Mouse (Mus musculus): Measurements from ENCODE around the gene Col8a2. TPM values are rescaled to one million over a fixed set of nuclear protein-coding genes. Genes with fewer than 3 reads are reported as not detected.

Gene Col8a2
- polyA plus RNA-seq, 1 experiment from 2014 or later = 15.7 TPM

DNA sequence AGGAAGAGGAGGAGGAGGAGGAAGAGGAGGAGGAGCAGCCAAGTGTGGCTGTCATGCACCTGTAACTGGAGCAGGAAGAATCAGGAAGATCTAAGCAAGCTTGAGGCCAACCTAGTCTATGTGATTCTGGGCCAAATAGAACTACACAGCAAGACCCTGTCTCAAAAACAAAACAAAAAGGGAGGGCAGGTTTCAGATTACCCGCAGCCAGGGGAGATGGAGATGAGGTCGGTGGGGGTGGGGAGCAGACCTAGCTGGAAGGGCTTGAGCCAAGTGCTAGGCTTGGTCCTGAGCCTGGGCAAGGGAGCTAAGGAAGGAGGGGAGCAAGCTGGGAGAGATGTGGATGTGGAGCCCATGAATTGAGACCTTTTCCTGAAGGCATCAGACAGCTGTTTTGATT is 20.2 kb downstream of the Col8a2 start:
- Histone ChIP-seq H3K9ac (replicated peaks; ENCODE audit: low read length) (no peak overlapping the region), H3K9me3 (replicated peaks; ENCODE audit: control insufficient read depth, low read length) (0 out of 2 replicates have a peak, but pooled peaks cover 2% of the 10 kb centered on the region), H3K27ac (replicated peaks; ENCODE audit: low read depth, low read length) (no peak overlapping the region), H3K4me3 (ENCODE audit: low read depth, low read length) (no peak overlapping the region), H3K27me3 (ENCODE audit: control insufficient read depth, insufficient read depth, low read length) (peaks cover 3% of the 10 kb centered on the region; the same call in 1 of the 2 replicates), H3K4me2 (ENCODE audit: low read depth, low read length) (no peak overlapping the region), H3K36me3 (replicated peaks; ENCODE audit: control insufficient read depth, insufficient read depth, low read depth, low read length) (no peaks in the 10 kb centered on the region), H3K4me1 (ENCODE audit: control insufficient read depth, insufficient read depth, low read length) (peaks cover 4% of the 10 kb centered on the region; the same call in 1 of the 2 replicates)
- no peak for ATAC-seq (replicated peaks; ENCODE audit: insufficient number of reproducible peaks, low FRiP score, low TSS enrichment, low read depth)
- WGBS = 13% methylated on average over 2 of the region's 2 CpGs
- no peak for DNase-seq (ENCODE audit: low spot score)

DNA sequence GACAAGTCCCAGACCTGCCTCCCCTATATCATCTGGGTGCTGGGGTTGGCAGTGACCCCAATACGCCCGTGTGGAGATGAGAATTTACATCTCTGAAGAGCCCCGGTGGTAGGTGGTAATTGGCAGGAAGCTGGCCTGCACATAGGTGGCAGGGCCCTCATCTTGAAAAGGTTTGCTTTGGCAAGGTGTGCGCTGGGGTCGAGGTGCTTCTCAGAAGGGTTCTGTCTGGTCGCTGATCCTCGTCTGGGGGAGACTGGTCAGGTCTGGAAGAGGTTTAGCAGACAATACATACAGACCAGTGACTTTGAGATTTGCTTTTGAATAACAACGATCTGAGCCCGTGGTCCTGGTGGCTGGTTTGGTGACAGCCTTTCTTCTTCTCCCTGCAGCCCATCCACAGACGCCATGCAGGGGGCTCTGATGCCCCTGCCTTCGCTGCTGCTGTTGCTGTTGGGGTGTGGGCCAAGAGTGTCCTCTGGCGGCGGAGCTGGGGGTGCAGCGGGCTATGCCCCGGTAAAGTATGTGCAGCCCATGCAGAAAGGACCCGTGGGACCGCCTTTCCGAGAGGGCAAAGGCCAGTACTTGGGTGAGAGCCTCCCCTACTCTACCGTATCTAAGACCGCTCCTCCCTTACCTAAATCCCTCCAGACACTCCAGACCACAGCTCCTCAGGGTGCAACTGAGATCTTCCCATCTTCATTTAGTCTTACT is 22.8 kb downstream of the Col8a2 start:
- H3K4me3 ChIP-seq (ENCODE audit: low read depth, low read length) = no peak overlapping the region
- 17% methylated on average over 20 of the region's 20 CpGs for WGBS

DNA sequence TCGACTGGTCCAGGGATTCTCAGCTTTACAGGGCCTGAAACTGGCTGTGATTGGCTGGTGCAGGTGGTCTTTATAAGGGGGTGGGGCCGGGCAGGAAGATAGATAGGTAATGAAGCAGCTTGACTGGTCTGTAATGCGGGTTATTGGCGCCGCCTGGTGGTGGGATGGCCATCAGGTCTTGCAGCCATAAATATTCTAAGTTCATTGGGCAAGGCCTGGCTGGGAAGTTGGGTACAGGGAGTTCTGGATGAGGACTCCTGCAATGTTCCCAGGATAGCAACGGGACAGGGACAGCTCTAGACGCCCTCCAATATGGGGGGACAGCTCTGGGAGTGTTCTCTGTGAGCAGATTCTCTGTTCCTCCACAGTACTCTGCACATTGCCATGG is 23.3 kb downstream of the Col8a2 start:
- H3K36me3 ChIP-seq (replicated peaks; ENCODE audit: control insufficient read depth, insufficient read depth, low read depth, low read length) = no peaks in the 10 kb centered on the region
- H3K9me3 ChIP-seq (replicated peaks; ENCODE audit: control insufficient read depth, low read length) = 0 out of 2 replicates have a peak, but pooled peaks cover 2% of the 10 kb centered on the region
- H3K4me1 ChIP-seq (ENCODE audit: control insufficient read depth, insufficient read depth, low read length) = peaks cover 11% of the 10 kb centered on the region
- DNase-seq (ENCODE audit: low spot score) (peak; percentile 95), ATAC-seq (replicated peaks; ENCODE audit: insufficient number of reproducible peaks, low FRiP score, low TSS enrichment, low read depth) (peak; percentile 57; the same call in 1 of the 2 replicates)
- H3K9ac ChIP-seq (replicated peaks; ENCODE audit: low read length) = no peak overlapping the region
- H3K27ac ChIP-seq (replicated peaks; ENCODE audit: low read depth, low read length) = no peak overlapping the region
- WGBS = 0% methylated on average over 7 of the region's 7 CpGs
- H3K4me3 ChIP-seq (ENCODE audit: low read depth, low read length) = no peak overlapping the region
- H3K27me3 ChIP-seq (ENCODE audit: control insufficient read depth, insufficient read depth, low read length) = no peaks in the 10 kb centered on the region
- H3K4me2 ChIP-seq (ENCODE audit: low read depth, low read length) = peak overlapping the region; percentile 19

More for the DNA sequence above, 22.8 kb downstream of the Col8a2 start:
- peak overlapping the region; percentile 26; the same call in 1 of the 2 replicates for H3K9ac ChIP-seq (replicated peaks; ENCODE audit: low read length)
- no peaks in the 10 kb centered on the region for H3K36me3 ChIP-seq (replicated peaks; ENCODE audit: control insufficient read depth, insufficient read depth, low read depth, low read length)
- H3K27me3 ChIP-seq (ENCODE audit: control insufficient read depth, insufficient read depth, low read length) = no peaks in the 10 kb centered on the region
- peak; percentile 58 for ATAC-seq (replicated peaks; ENCODE audit: insufficient number of reproducible peaks, low FRiP score, low TSS enrichment, low read depth)
- peak overlapping the region; percentile 19 for H3K4me2 ChIP-seq (ENCODE audit: low read depth, low read length)
- no peak overlapping the region for H3K27ac ChIP-seq (replicated peaks; ENCODE audit: low read depth, low read length)
- H3K4me1 ChIP-seq (ENCODE audit: control insufficient read depth, insufficient read depth, low read length) = peaks cover 7% of the 10 kb centered on the region
- 0 out of 2 replicates have a peak, but pooled peaks cover 2% of the 10 kb centered on the region for H3K9me3 ChIP-seq (replicated peaks; ENCODE audit: control insufficient read depth, low read length)
- DNase-seq (ENCODE audit: low spot score) = no peak

DNA sequence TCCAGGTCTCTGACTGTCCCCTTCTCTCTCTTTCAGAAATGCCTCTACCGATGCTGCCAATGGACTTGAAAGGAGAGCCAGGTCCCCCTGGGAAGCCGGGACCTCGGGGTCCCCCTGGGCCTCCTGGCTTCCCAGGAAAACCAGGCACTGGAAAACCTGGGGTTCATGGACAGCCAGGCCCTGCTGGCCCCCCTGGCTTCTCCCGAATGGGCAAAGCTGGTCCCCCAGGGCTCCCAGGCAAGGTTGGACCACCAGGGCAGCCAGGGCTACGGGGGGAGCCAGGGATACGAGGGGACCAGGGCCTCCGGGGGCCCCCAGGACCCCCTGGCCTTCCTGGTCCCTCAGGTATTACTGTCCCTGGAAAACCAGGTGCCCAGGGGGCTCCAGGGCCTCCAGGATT is 23.8 kb downstream of the Col8a2 start:
- Histone ChIP-seq H3K4me1 (ENCODE audit: control insufficient read depth, insufficient read depth, low read length) (peaks cover 11% of the 10 kb centered on the region), H3K27me3 (ENCODE audit: control insufficient read depth, insufficient read depth, low read length) (no peaks in the 10 kb centered on the region), H3K9ac (replicated peaks; ENCODE audit: low read length) (peak overlapping the region; percentile 1; the same call in 1 of the 2 replicates), H3K27ac (replicated peaks; ENCODE audit: low read depth, low read length) (no peak overlapping the region), H3K36me3 (replicated peaks; ENCODE audit: control insufficient read depth, insufficient read depth, low read depth, low read length) (no peaks in the 10 kb centered on the region), H3K9me3 (replicated peaks; ENCODE audit: control insufficient read depth, low read length) (0 out of 2 replicates have a peak, but pooled peaks cover 2% of the 10 kb centered on the region), H3K4me3 (ENCODE audit: low read depth, low read length) (no peak overlapping the region), H3K4me2 (ENCODE audit: low read depth, low read length) (no peak overlapping the region)
- no peak for ATAC-seq (replicated peaks; ENCODE audit: insufficient number of reproducible peaks, low FRiP score, low TSS enrichment, low read depth)
- WGBS = 77% methylated on average over 7 of the region's 7 CpGs
- DNase-seq (ENCODE audit: low spot score) = no peak

DNA sequence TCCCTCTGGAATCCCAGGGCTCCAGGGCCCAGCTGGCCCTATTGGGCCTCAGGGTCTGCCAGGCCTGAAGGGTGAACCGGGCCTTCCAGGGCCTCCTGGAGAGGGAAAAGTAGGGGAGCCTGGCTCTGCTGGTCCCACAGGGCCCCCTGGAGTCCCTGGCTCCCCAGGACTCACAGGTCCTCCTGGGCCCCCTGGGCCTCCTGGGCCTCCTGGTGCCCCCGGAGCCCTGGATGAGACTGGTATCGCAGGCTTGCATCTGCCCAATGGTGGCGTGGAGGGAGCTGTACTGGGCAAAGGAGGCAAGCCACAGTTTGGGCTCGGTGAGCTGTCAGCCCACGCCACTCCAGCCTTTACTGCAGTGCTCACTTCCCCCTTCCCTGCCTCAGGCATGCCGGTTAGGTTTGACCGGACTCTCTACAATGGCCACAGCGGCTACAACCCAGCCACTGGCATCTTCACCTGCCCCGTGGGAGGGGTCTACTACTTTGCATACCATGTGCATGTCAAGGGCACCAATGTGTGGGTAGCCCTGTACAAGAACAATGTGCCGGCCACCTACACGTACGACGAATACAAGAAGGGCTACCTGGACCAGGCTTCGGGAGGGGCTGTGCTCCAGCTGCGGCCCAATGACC is 25.1 kb downstream of the Col8a2 start:
- DNase-seq (ENCODE audit: low spot score) = no peak
- Histone ChIP-seq H3K36me3 (replicated peaks; ENCODE audit: control insufficient read depth, insufficient read depth, low read depth, low read length) (peaks cover 7% of the 10 kb centered on the region; the same call in 1 of the 2 replicates), H3K4me3 (ENCODE audit: low read depth, low read length) (no peak overlapping the region), H3K4me1 (ENCODE audit: control insufficient read depth, insufficient read depth, low read length) (peaks cover 11% of the 10 kb centered on the region), H3K9me3 (replicated peaks; ENCODE audit: control insufficient read depth, low read length) (no peaks in the 10 kb centered on the region), H3K4me2 (ENCODE audit: low read depth, low read length) (no peak overlapping the region), H3K9ac (replicated peaks; ENCODE audit: low read length) (no peak overlapping the region), H3K27ac (replicated peaks; ENCODE audit: low read depth, low read length) (no peak overlapping the region), H3K27me3 (ENCODE audit: control insufficient read depth, insufficient read depth, low read length) (no peaks in the 10 kb centered on the region)
- 89% methylated on average over 14 of the region's 16 CpGs for WGBS
- ATAC-seq (replicated peaks; ENCODE audit: insufficient number of reproducible peaks, low FRiP score, low TSS enrichment, low read depth) = no peak

DNA sequence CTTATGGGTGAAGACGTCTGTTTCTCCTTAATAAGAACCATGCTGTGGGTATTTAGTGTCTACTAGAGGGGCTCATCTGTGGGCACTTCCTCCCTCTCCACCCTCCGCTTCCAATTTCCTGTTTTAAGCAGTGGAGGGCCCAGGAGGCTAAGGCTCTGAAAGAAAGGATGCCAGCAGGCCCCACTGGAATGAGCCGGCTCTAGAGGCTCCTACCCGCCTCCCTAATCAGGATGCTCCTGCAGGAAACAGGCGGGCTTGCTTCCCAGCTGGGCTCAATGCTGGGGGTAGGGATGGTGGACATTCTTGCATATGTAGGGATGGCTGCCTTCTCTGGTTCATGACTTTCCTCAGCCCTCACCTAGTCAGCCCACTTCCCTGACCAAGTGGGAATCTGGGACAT is 26.6 kb downstream of the Col8a2 start:
- 20% methylated on average over 5 of the region's 5 CpGs for WGBS
- DNase-seq (ENCODE audit: low spot score) = no peak
- Histone ChIP-seq H3K4me1 (ENCODE audit: control insufficient read depth, insufficient read depth, low read length) (peaks cover 11% of the 10 kb centered on the region), H3K9me3 (replicated peaks; ENCODE audit: control insufficient read depth, low read length) (no peaks in the 10 kb centered on the region), H3K27me3 (ENCODE audit: control insufficient read depth, insufficient read depth, low read length) (no peaks in the 10 kb centered on the region), H3K36me3 (replicated peaks; ENCODE audit: control insufficient read depth, insufficient read depth, low read depth, low read length) (peaks cover 16% of the 10 kb centered on the region), H3K27ac (replicated peaks; ENCODE audit: low read depth, low read length) (peak overlapping the region; percentile 67), H3K4me3 (ENCODE audit: low read depth, low read length) (no peak overlapping the region), H3K9ac (replicated peaks; ENCODE audit: low read length) (peak overlapping the region; percentile 4; the same call in 1 of the 2 replicates), H3K4me2 (ENCODE audit: low read depth, low read length) (no peak overlapping the region)
- no peak for ATAC-seq (replicated peaks; ENCODE audit: insufficient number of reproducible peaks, low FRiP score, low TSS enrichment, low read depth)

DNA sequence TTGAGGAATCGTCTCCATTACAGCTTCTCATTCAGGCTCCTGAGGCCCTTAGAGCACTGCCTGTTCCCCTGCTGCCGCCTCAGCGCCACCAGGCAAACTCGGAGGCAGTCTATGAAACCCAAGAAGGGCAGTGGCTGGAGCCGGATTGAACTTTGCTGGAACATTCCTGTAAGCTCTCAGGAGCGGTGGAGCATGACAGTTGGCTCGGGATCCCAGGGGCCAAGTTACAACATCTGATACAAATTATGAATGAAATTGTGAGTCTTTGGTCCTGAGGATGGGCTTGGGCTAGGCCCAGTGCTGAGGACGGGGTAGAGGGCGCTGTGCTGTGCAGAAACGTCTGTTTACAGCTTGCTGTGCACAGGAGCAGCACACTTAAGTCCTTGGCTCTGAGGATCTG is 27.8 kb downstream of the Col8a2 start:
- peaks cover 11% of the 10 kb centered on the region for H3K4me1 ChIP-seq (ENCODE audit: control insufficient read depth, insufficient read depth, low read length)
- DNase-seq (ENCODE audit: low spot score) = peak; percentile 87
- WGBS = 23% methylated on average over 10 of the region's 10 CpGs

DNA sequence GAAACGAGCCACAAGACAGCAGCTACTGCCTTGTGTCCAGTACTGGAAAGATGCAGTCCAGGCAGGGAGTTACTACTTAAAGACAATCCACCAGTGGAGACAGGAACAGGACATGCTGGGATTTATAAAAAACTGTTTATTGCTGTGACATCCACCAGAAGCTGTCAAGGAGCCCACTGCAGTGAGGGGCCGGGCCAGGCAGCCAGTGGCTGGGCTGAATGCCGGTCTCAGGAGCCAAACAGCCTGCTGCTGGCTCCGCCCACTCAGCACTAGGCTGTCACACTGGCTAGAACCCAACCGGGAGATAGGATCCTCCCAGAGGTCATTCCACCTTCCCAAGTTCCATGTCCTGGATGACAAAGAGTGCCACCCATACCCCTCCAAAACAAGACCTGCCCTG is 29.3 kb downstream of the Col8a2 start:
- ATAC-seq (replicated peaks; ENCODE audit: insufficient number of reproducible peaks, low FRiP score, low TSS enrichment, low read depth) (no peak), DNase-seq (ENCODE audit: low spot score) (no peak)
- 48% methylated on average over 5 of the region's 5 CpGs for WGBS
- H3K27ac ChIP-seq (replicated peaks; ENCODE audit: low read depth, low read length) = no peak overlapping the region
- no peak overlapping the region for H3K4me2 ChIP-seq (ENCODE audit: low read depth, low read length)
- no peak overlapping the region for H3K9ac ChIP-seq (replicated peaks; ENCODE audit: low read length)
- H3K4me3 ChIP-seq (ENCODE audit: low read depth, low read length) = no peak overlapping the region
- no peaks in the 10 kb centered on the region for H3K9me3 ChIP-seq (replicated peaks; ENCODE audit: control insufficient read depth, low read length)
- H3K36me3 ChIP-seq (replicated peaks; ENCODE audit: control insufficient read depth, insufficient read depth, low read depth, low read length) = peaks cover 18% of the 10 kb centered on the region
- H3K27me3 ChIP-seq (ENCODE audit: control insufficient read depth, insufficient read depth, low read length) = no peaks in the 10 kb centered on the region
- H3K4me1 ChIP-seq (ENCODE audit: control insufficient read depth, insufficient read depth, low read length) = peaks cover 11% of the 10 kb centered on the region

More for the DNA sequence above, 27.8 kb downstream of the Col8a2 start:
- ATAC-seq (replicated peaks; ENCODE audit: insufficient number of reproducible peaks, low FRiP score, low TSS enrichment, low read depth) = no peak; the same call in 1 of the 2 replicates
- H3K36me3 ChIP-seq (replicated peaks; ENCODE audit: control insufficient read depth, insufficient read depth, low read depth, low read length) = peaks cover 18% of the 10 kb centered on the region
- H3K9ac ChIP-seq (replicated peaks; ENCODE audit: low read length) = no peak overlapping the region
- H3K4me3 ChIP-seq (ENCODE audit: low read depth, low read length) = no peak overlapping the region
- H3K27me3 ChIP-seq (ENCODE audit: control insufficient read depth, insufficient read depth, low read length) = no peaks in the 10 kb centered on the region
- H3K4me2 ChIP-seq (ENCODE audit: low read depth, low read length) = no peak overlapping the region
- peak overlapping the region; percentile 56; the same call in 1 of the 2 replicates for H3K27ac ChIP-seq (replicated peaks; ENCODE audit: low read depth, low read length)
- H3K9me3 ChIP-seq (replicated peaks; ENCODE audit: control insufficient read depth, low read length) = no peaks in the 10 kb centered on the region

All from embryonic facial prominence, embryonic 11.5 days (tissue).